Mouse (Mus musculus) induced T-regulatory cell, adult 2 months (primary cell): Measurements from ENCODE around the gene Itpkb.

Experiments used
- DNase-seq: peaks from one replicate; pipeline ENCODE4 v3.0.0-alpha.2; 2012; ENCODE audit warnings: low read depth

Itpkb gene

GRCm38 (mm10) chr1:180393873-180394272 is 63.6 kb downstream of the Itpkb start:
- DNase-seq, result no peak

- DNase-seq, result peak; percentile 82
These were observed 67.4 kb downstream of the Itpkb start for GRCm38 (mm10) chr1:180397734-180398133.

- DNase-seq, result peak; percentile 81
These were observed 68.2 kb downstream of the Itpkb start for GRCm38 (mm10) chr1:180398446-180398845.

GRCm38 (mm10) chr1:180400691-180401455 is 70.6 kb downstream of the Itpkb start:
- peak; percentile 50 for DNase-seq

- peak; percentile 93 for DNase-seq
These were observed 71.4 kb downstream of the Itpkb start for GRCm38 (mm10) chr1:180401725-180402124.

GRCm38 (mm10) chr1:180402481-180403081 is 72.3 kb downstream of the Itpkb start:
- DNase-seq, result no peak

- peak; percentile 94 for DNase-seq
These were observed 73.0 kb downstream of the Itpkb start for GRCm38 (mm10) chr1:180403357-180403693.

- DNase-seq, result no peak
These were observed 73.7 kb downstream of the Itpkb start for GRCm38 (mm10) chr1:180403694-180404606.

GRCm38 (mm10) chr1:180404706-180405105 is 74.4 kb downstream of the Itpkb start:
- DNase-seq, result no peak

- no peak for DNase-seq
These were observed 75.5 kb downstream of the Itpkb start for GRCm38 (mm10) chr1:180405576-180406335.

GRCm38 (mm10) chr1:180406336-180407035 is 76.2 kb downstream of the Itpkb start:
- DNase-seq, result no peak

GRCm38 (mm10) chr1:180407171-180407671 is 76.9 kb downstream of the Itpkb start:
- DNase-seq, result peak; percentile 91

GRCm38 (mm10) chr1:180407727-180408719 is 77.7 kb downstream of the Itpkb start:
- peak; percentile 52 for DNase-seq

GRCm38 (mm10) chr1:180408832-180409231 is 78.5 kb downstream of the Itpkb start:
- no peak for DNase-seq

- no peak for DNase-seq
These were observed 79.5 kb downstream of the Itpkb start for GRCm38 (mm10) chr1:180409771-180410170.

- DNase-seq, result peak; percentile 36
These were observed 80.0 kb downstream of the Itpkb start for GRCm38 (mm10) chr1:180410306-180410705.

GRCm38 (mm10) chr1:180415064-180415463 is 84.8 kb downstream of the Itpkb start:
- no peak for DNase-seq

GRCm38 (mm10) chr1:180415836-180416235 is 85.6 kb downstream of the Itpkb start:
- DNase-seq, result no peak

- DNase-seq, result no peak
These were observed 86.8 kb downstream of the Itpkb start for GRCm38 (mm10) chr1:180417118-180417517.

GRCm38 (mm10) chr1:180419059-180419458 is 88.8 kb downstream of the Itpkb start:
- DNase-seq, result no peak
